Mouse (Mus musculus) heart, embryonic 16.5 days (tissue): Measurements from ENCODE around the gene Zfp446. TPM values are rescaled to one million over a fixed set of nuclear protein-coding genes. Genes with fewer than 3 reads are reported as not detected.

ENCODE experiments used
- ATAC-seq: fragments of 200-750 bp; cut with Nextera tagmentation; replicated peaks from 2 replicates; pipeline ENCODE4 v1.8.0; 2017; ENCODE audit warnings: moderate number of reproducible peaks; ENCODE audit not compliant: insufficient read depth, low FRiP score; ENCODE audit errors: extremely low read depth
- H3K27ac ChIP-seq: fragments of 300-500 bp; sonication (generic); 2 replicates; pipeline ENCODE4 v1.5.1; 2014; ENCODE audit warnings: mild to moderate bottlenecking, low read length, control low read depth, moderate library complexity
- H3K27me3 ChIP-seq: fragments of 300-500 bp; sonication (generic); 2 replicates; pipeline ENCODE4 v1.6.1; 2014; ENCODE audit warnings: low read length, mixed read lengths; ENCODE audit not compliant: control insufficient read depth, insufficient read depth
- H3K36me3 ChIP-seq: fragments of 300-500 bp; sonication (generic); 2 replicates; pipeline ENCODE4 v1.6.1; 2014; ENCODE audit not compliant: control insufficient read depth, insufficient read depth
- H3K4me1 ChIP-seq: fragments of 300-500 bp; sonication (generic); 2 replicates; pipeline ENCODE4 v1.6.1; 2014; ENCODE audit warnings: low read length, mixed read lengths; ENCODE audit not compliant: control insufficient read depth, insufficient read depth
- H3K4me2 ChIP-seq: fragments of 300-500 bp; sonication (generic); 2 replicates; pipeline ENCODE4 v1.6.1; 2014; ENCODE audit warnings: low read depth, mild to moderate bottlenecking, control low read depth, low read length
- H3K4me3 ChIP-seq: fragments of 300-500 bp; sonication (generic); 2 replicates; pipeline ENCODE4 v1.5.1; 2014; ENCODE audit warnings: mild to moderate bottlenecking, control low read depth, low read length
- H3K9ac ChIP-seq: fragments of 300-500 bp; sonication (generic); 2 replicates; pipeline ENCODE4 v1.6.1; 2014; ENCODE audit warnings: low read length, control low read depth
- H3K9me3 ChIP-seq: fragments of 300-500 bp; sonication (generic); replicated peaks from 2 replicates; pipeline ENCODE4 v1.6.1; 2016; ENCODE audit warnings: low read length; ENCODE audit not compliant: control insufficient read depth
- WGBS: fragments of 180-500 bp; shearing (Covaris S2); extraction: QIAGEN DNeasy Blood & Tissue Kit; methylation state at CpG from one replicate; pipeline ENCODE4 v1.1.7; 2014; 5-methylcytosine and 5-hydroxymethylcytosine counted together
- polyA plus RNA-seq: library from polyadenylated mRNA; unstranded; fragments of >200 nt; fragmentation: Nextera tagmentation; extraction: Ambion mirVana; gene quantifications from 2 replicates; pipeline ENCODE4 v1.2.1, GENCODE M21; 2015

Zfp446 gene
- polyA plus RNA-seq, 1 experiment from 2014 or later, result 6.5 TPM

GRCm38 (mm10) chr7:13010005-13010908 is 32.6 kb downstream of the Zfp446 start, which contains the start of gene Zbtb45:
Gene Zbtb45, minus strand, starts transcription at chr7:13010034.
- Histone ChIP-seq H3K27me3 (no peaks in the 10 kb centered on the region), H3K4me3 (peak within 1 kb of the TSS; percentile 88)
- WGBS, result 15% methylated on average over 26 of the region's 26 CpGs

DNA sequence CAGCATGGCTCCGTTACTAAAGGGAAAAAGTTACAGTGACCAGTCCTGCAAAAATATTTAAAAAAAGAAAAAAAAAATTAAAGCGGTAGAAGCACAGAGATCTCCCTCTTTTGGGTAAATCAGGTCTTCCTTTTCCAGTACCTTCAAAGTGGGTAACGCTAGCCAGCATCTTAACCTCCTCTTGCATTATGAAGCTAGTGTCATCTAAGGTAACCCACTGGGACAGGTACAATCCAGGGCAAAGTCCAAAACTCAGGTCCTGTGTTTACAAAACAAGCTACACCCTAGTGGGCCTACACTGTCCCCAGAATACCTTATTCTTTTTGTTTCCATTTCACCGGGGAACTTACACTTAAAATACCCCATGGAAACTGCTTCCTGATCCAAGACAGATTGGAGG is 36.0 kb downstream of the Zfp446 start:
- peaks cover 10% of the 10 kb centered on the region for H3K4me1 ChIP-seq
- H3K27ac ChIP-seq, result no peak overlapping the region
- H3K4me2 ChIP-seq, result no peak overlapping the region
- no peaks in the 10 kb centered on the region for H3K27me3 ChIP-seq
- no peak overlapping the region for H3K9ac ChIP-seq
- no peak for ATAC-seq
- 56% methylated on average over 4 of the region's 4 CpGs for WGBS
- no peak overlapping the region for H3K4me3 ChIP-seq
- H3K9me3 ChIP-seq, result no peaks in the 10 kb centered on the region
- H3K36me3 ChIP-seq, result no peaks in the 10 kb centered on the region

More at GRCm38 (mm10) chr7:13010005-13010908, 32.6 kb downstream of the Zfp446 start, which contains the start of gene Zbtb45:
- H3K9ac ChIP-seq, result peak within 1 kb of the TSS; percentile 94
- no peak for ATAC-seq
- peaks cover 19% of the 10 kb centered on the region for H3K4me1 ChIP-seq
- peaks cover 25% of the 10 kb centered on the region for H3K36me3 ChIP-seq
- H3K4me2 ChIP-seq, result peak within 1 kb of the TSS; percentile 96
- H3K27ac ChIP-seq, result peak within 1 kb of the TSS; percentile 97
- H3K9me3 ChIP-seq, result no peaks in the 10 kb centered on the region

- Histone ChIP-seq H3K4me2 (no peak overlapping the region), H3K27me3 (no peaks in the 10 kb centered on the region), H3K9me3 (no peaks in the 10 kb centered on the region), H3K4me3 (no peak overlapping the region), H3K9ac (no peak overlapping the region), H3K4me1 (peaks cover 6% of the 10 kb centered on the region), H3K36me3 (no peaks in the 10 kb centered on the region), H3K27ac (no peak overlapping the region)
- no peak for ATAC-seq
- 33% methylated on average over 6 of the region's 6 CpGs for WGBS
Observed at GRCm38 (mm10) chr7:13014275-13014839, 36.7 kb downstream of the Zfp446 start.

GRCm38 (mm10) chr7:13015217-13015616 is 37.6 kb downstream of the Zfp446 start:
- Histone ChIP-seq H3K9ac (no peak overlapping the region), H3K9me3 (no peaks in the 10 kb centered on the region), H3K36me3 (no peaks in the 10 kb centered on the region), H3K4me2 (no peak overlapping the region), H3K4me1 (peaks cover 5% of the 10 kb centered on the region), H3K4me3 (no peak overlapping the region), H3K27me3 (no peaks in the 10 kb centered on the region), H3K27ac (no peak overlapping the region)
- ATAC-seq, result no peak
- 78% methylated on average over 1 of the region's 1 CpGs for WGBS

DNA sequence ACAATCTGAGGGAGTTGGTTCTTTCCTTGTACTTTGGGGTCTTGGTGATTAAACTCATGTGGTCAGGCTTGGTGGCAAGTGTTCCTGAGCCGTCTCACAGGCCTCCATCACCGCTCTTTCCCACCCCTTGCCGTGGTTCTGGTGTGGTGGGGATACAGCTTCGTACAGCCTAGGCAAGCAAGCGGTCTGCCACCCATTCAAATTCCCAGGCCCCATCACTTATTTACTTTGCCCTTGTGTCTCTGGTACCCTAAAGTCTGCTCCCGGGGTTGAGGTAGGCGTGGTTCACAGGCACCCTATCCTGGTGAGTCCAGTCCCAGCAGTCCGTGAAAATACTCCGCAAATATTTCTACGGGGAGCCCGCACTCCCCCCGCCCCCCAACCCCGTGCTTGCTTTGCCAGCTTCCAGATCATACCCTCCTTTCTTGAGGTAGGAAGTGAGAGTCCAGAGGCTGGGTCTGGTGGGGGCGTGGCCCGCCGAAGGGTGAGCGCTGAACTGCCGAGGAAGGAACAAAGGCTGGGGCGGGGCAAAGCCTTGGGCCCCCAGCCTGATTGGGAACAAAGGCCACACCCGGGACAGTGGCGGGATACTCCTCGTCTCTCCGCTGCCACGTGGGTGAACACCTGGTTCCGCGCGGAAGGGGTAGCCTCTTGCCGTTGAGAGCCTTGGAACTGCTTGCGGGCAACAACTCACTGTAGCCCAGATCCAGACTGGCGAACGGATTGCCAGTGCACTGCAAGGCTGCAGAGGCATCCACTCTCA is 45.3 kb downstream of the Zfp446 start:
- no peaks in the 10 kb centered on the region for H3K27me3 ChIP-seq
- peaks cover 18% of the 10 kb centered on the region for H3K4me1 ChIP-seq
- peak overlapping the region; percentile 99 for H3K27ac ChIP-seq
- peak; percentile 50 for ATAC-seq
- peaks cover 17% of the 10 kb centered on the region for H3K36me3 ChIP-seq
- peak overlapping the region; percentile 79 for H3K4me3 ChIP-seq
- H3K4me2 ChIP-seq, result peak overlapping the region; percentile 85
- peak overlapping the region; percentile 84 for H3K9ac ChIP-seq
- H3K9me3 ChIP-seq, result no peaks in the 10 kb centered on the region
- WGBS, result 5% methylated on average over 31 of the region's 31 CpGs

DNA sequence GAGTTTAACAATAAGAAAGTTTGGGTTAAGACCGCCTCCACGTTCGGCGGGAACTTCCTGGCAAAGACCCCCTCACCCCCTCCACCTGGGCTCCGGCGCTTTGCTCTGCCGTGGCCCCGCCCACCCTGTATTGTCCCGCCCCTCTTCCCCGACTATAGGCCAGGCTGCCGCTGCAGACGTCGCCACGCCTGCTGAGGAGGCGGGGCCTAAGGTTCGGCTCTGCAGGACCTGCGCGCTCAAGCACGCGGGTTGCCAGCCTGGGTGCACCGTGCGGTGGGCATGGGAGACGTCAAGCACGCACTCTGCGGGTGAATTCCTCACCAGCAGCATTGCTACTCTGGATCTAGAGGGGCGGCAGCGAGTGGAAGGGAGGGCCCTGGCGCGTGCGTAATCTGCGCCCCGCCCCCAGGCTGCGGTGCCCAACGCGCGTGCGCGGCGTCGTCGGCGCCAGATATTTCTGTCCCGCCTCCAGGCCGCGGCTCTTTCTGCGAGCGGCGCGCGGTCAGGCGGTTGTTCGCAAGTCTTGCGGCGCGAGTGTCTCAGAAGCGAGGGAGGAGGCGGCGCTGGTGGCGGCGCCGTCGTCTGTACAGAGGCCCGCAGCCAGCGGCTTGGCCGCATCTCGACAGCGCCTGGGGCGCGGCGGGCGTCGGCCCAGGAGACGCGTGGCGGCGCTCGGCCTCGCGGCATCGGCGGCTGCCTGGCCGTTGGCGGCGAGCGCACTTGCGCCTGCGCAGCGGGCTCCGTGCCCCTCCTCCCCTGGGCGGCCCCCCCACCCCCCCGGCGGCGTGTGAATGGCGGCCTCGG is 46.5 kb downstream of the Zfp446 start:
- Histone ChIP-seq H3K9me3 (no peaks in the 10 kb centered on the region), H3K4me3 (peak overlapping the region; percentile 79), H3K36me3 (peaks cover 29% of the 10 kb centered on the region), H3K27me3 (no peaks in the 10 kb centered on the region), H3K4me2 (peak overlapping the region; percentile 85), H3K4me1 (peaks cover 18% of the 10 kb centered on the region), H3K9ac (peak overlapping the region; percentile 84), H3K27ac (peak overlapping the region; percentile 99)
- WGBS, result under 1% methylated on average over 78 of the region's 95 CpGs
- peak; percentile 83 for ATAC-seq

- peak; percentile 55 for ATAC-seq
- H3K4me1 ChIP-seq, result peaks cover 18% of the 10 kb centered on the region
- no peaks in the 10 kb centered on the region for H3K27me3 ChIP-seq
- H3K27ac ChIP-seq, result peak overlapping the region; percentile 99
- H3K9me3 ChIP-seq, result no peaks in the 10 kb centered on the region
- peak overlapping the region; percentile 84 for H3K9ac ChIP-seq
- WGBS, result under 1% methylated on average over 35 of the region's 44 CpGs
- peak overlapping the region; percentile 85 for H3K4me2 ChIP-seq
- H3K36me3 ChIP-seq, result peaks cover 36% of the 10 kb centered on the region
- H3K4me3 ChIP-seq, result peak overlapping the region; percentile 79
Observed at GRCm38 (mm10) chr7:13024805-13025204, 47.2 kb downstream of the Zfp446 start.

GRCm38 (mm10) chr7:13025511-13026112 is 48.0 kb downstream of the Zfp446 start:
- 23% methylated on average over 4 of the region's 4 CpGs for WGBS
- no peaks in the 10 kb centered on the region for H3K27me3 ChIP-seq
- ATAC-seq, result no peak
- H3K9me3 ChIP-seq, result no peaks in the 10 kb centered on the region
- peaks cover 18% of the 10 kb centered on the region for H3K4me1 ChIP-seq
- H3K9ac ChIP-seq, result peak overlapping the region; percentile 84
- H3K4me3 ChIP-seq, result peak overlapping the region; percentile 79
- H3K27ac ChIP-seq, result no peak overlapping the region
- peaks cover 44% of the 10 kb centered on the region for H3K36me3 ChIP-seq
- peak overlapping the region; percentile 85 for H3K4me2 ChIP-seq
